Mouse (Mus musculus) adrenal gland (tissue): ENCODE results near the gene Rtraf.

ENCODE experiments used
- intact Hi-C: fragments of 180-260 bp; cut with DNase I; formaldehyde crosslinking; loops from one replicate; pipeline ENCODE4 v1.15.1; 2025
- long read RNA-seq, 2 experiments: library from polyadenylated mRNA; unstranded; transcript quantifications; one replicate each; pipeline ENCODE4 v2.0.0; 2020; ENCODE audit warnings: borderline replicate concordance in 1 of 2; ENCODE audit not compliant: insufficient replicate concordance in 1 of 2

The Rtraf gene
- long read RNA-seq, experiment 1, transcript Rtraf-201 (8 exons, 1,562 nt) = major isoform, 219 of 231 reads
- long read RNA-seq, experiment 1, partial matches to known transcripts = 5 of 231 reads
- long read RNA-seq, experiment 1, other reads (novel, unspliced or antisense) = 7 of 231 reads
- long read RNA-seq, experiment 2, transcript Rtraf-201 (8 exons, 1,562 nt) = major isoform, 258 of 271 reads
- long read RNA-seq, experiment 2, partial matches to known transcripts = 5 of 271 reads
- long read RNA-seq, experiment 2, other reads (novel, unspliced or antisense) = 8 of 271 reads

DNA sequence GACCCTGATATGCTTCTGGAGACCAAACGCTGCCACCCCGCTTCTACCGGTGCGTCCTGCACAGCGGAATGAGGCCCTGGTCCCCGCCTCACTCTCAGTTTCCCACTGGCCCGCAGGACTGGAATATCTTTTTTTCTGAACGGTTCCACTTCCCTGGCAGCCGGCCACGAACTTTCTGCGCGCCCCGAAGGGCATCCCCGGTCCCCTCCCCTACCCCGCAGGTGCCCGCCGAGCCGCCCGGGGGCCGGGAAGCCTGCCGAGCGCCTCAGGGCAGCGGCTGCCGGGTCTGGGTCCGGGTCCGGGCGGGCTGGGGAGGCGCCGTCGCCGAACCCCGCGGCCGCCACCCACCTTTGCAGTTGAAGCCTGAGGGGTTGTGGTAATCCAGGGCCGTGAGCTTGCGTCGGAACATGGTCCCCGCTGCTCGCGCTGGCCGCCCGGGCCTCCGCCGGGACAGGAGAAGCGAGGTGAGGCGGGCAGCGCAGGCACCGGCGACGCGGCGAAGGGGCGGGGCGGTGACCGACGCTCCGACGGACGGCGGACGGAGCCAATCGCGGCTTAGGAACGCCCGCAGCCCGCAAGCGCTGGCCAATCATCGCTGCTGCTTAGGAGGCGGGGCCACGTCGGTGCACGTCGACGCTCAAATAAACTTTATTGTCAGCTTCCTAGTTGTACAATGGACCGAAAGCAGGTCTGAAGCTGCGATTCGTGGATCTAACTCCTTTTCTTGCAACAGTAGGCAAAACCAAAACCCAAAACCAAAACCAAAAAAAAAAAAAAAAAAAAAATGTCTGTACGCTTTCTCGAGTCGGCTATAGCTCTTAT, at the start of gene Rtraf:
Gene Rtraf, minus strand, starts transcription at position 504 of the 822 bp plus-strand sequence.
- intact Hi-C loops = no loop called here

DNA sequence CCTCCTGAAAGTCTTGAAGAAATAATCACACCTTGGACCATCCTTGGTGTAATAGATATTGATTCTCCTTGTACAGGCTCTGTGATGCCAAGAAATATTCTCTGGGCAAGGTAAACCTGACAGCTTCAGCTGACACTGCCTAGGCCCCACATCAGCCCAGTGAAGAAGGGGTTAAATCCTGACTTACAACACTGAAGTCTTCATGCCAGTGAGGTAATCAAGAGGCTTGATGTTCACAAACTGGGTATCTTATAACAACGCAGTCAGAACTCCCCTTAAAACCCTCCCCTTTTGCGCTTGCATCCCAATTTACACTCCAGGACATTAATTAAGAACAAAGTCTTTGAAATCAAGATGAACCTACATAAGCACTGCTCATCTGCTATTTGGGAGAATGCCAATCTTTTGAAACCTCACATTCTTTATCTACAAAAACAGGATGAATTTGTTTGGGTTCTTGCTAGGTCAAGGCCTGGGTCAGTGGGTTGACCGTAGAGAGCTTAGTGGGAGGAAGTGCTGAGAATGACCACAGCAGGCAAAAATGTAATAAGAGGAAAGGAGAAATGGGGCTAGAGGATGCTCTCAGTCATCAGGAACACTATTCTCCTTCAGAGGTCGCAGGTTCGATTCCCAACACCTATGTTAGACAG, 43.8 kb upstream of the Rtraf start:
- intact Hi-C loops = loop anchor here (5.0 kb wide), 1 partner anchor 185 kb away; no protein-coding TSS in a partner anchor

DNA sequence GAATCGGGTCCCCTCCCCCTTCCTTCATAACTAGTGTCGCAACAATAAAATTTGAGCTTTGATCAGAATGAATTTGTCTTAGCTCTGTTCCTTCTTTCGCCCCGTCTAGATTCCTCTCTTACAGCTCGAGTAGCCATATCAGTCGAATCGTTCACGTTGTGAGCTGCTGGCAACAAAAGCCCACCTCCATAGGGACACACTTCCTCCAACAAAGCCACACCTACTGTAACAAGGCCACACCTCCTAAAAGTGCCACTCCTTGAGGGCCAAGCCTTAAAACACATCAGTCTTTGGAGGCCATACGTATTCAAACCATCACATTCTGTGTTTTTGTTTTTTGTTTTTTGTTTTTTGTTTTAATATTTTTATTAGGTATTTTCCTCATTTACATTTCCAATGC, 41.5 kb upstream of the Rtraf start:
- intact Hi-C loops = loop anchor here (5.0 kb wide), 1 partner anchor 187 kb away; no protein-coding TSS in a partner anchor

DNA sequence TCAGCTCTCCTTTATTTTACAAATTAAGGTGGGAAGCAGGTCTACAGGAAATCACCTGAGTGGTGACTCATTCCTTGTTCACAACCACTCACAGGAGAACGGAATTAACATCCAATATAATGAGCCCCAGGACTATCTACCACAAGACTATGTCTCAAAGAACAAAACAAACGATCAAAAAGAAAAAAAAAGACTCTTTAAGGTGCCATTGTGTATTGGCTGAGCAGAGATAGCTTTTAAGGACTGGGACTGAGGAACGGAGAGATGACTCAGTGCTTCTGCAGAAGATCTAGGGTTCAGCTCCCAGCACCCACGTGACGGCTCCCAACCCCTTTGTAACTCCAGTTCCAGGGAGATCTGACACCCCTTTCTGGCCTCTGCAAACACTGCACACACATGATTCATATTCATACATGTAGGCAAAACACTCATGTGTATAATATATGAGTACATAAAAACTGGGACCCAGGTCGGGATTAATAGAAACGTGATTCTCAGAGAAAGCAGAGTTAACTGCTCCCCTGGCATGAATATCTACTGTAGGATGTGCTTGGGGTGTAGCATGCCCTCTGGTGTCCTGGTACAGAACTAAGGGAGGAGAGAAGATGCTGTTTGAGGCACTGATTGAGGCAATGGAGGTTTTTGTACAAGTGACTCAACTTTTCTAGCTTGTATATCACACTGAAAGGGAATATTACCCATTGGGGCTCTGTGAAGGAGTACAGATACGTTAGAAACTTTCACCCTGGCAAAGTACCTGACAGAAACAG, 37.9 kb upstream of the Rtraf start:
- intact Hi-C loops = no loop called here

DNA sequence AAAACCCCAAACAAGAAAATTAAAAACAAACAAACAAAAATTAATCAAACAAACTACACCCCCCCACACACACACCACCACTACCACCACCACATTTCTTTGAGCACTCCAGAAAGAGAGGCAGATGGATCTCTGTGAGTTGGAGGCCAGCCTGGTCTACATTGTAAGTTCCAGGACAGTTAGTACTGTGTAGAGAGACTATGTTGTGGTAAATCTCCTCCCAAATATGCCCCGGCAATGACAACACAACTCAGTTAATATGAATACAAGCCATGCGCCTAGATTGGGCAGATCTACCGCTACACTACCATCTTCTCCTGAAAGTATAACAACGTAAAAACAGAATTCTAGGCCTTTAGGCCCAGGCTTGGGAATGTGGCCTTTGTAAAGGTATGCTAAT, 36.7 kb upstream of the Rtraf start:
- intact Hi-C loops = no loop called here

DNA sequence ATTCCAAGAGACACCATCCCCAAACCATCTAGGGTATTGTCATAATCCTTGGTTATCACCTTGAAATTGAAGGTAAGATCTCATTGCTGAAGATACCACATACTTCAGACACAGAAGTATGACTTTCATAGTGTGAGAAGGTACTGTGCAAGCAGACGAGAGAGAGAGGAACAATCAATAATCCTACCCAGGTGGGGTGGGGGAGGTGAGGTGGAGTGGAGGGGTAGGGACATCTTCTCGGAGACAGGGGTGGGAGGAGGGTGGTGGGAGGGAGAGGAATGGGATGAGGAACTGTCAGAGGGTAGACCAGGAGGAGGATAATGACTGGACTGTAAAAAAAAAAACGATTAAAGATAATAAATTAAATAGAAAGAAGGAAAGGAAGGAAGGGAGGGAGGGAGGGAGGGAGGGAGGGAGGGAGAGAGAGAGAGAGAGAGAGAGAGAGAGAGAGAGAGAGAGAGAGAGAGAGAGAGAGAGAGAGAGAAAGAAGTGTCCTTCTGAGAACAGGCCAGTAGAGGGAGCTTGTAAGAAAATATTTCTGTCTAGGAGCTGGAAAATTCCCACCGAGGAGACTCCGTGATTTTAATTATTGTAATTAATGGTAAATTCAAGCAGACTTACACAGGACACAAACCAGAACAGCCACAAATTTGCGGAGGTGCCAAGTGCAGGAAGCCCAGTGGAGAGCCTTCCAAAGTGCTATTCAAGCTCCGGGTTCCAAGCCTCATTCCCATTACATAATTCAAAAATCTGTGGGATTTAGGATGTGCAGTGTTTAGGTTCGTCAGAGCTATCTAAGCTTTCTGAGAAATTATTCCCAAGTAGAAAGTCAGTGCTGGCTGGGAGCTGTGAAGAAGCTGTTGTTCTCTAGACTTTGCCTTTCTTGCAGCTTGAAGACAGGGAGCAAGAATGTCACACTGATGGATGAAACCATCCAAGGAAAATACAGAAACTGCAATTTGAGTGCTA, 35.5 kb upstream of the Rtraf start:
- intact Hi-C loops = loop anchor here (5.0 kb wide), 1 partner anchor 208 kb away; no protein-coding TSS in a partner anchor

DNA sequence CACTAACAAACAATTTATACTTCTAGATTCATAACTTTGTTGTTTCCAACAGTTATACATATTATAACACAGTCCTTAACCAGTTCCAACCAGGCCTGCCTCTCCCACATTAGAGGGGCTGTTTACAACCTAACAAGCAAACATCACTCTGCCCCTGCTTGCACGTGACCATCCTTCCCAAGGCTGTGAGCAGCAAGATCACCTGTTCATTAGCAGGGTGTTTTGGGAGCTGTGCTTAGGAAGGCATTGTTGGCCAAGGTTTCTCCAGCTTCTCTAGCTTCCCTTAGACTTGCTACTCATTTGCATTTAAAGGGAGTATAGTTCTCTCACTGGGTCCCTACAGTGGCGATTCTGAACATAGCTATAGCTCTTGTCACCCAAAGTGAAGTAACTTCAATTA, 34.7 kb upstream of the Rtraf start:
- intact Hi-C loops = loop anchor here (5.0 kb wide), 1 partner anchor 209 kb away; no protein-coding TSS in a partner anchor

- intact Hi-C loops = no loop called here
Observed at GRCm38 (mm10) chr14:19853471-19853870, 29.8 kb upstream of the Rtraf start.

DNA sequence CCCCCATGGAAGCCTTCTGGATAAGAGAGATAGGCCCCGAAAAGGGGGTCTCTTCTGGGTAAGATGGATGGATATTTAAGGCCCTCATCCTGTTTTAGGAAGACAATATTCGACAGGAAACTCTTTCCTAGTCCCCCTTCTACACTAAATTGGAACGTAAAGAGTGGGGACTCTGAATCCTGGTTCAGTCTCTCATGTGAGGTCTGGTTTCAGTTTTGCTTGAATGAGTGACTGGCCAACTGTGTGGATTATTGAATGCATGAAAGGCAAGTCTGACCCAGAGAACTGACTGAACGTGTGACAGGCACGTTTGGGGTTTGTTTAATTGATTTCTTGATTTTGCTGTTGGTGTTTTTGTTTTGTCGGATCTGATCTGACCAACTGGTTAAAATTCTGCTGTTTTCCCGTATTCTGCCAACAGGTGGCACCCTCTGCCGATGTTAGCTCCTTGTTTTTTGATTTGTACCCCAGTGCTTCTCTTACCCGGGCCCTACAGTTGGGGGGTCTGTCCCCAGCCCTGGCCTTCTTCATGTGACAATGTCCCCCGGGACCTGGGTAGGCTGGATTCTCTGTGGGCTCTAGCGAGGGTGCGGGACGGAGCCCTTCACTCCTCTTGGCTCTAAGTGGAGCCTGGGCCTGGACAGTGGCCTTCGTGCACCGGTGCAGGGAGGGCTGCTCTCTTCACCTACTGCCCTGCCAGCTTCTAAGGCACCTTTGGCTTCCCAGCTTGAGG, 16.1 kb upstream of the Rtraf start:
- intact Hi-C loops = loop anchor here (2.0 to 10.0 kb wide), 2 partner anchors 227 to 425 kb away; partner anchors contain the start of gene Kcnk16

- intact Hi-C loops = loop anchor here (10.0 kb wide), 1 partner anchor 429 kb away; the partner anchor contains the start of gene Kcnk16
Observed at GRCm38 (mm10) chr14:19836289-19836688, 12.7 kb upstream of the Rtraf start.

DNA sequence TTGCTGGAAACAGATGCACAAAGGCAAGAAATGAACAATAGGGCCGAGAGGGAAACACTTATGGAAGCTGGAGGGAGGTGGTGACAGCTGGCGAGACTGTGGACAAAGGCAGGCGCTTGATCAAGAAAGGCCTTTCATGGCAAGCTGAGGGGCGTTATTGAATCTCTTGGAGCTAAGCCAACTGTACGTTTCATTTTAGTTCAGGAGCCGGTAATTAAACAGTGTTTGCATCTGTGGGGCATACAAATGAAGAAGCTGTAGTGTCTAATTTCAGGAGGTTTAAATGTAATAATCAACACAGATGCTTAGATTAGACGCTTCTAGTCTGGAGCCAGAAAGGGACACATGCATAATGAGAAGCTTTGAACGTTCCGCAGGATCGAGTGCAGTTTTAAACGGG, 1.9 kb upstream of the Rtraf start:
- intact Hi-C loops = no loop called here

DNA sequence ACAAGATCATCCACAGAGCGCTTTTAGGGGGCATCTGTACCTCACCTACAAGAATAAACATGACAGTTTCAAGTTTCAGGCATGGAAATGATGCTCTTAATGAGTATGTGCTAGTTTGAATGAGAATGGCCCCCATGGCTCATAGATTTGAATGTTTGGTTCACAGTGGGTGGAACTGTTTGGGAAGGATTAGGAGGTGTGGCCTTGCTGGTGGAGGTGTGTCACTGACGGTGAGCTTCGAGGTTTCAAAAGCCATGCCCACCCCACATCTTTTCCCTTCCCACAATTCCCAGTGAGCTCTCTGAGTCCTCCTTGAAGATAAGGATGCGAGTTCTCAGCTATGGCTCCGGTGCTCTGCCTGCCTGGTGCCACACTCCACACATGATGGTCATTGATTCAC, 1.9 kb downstream of the Rtraf start:
- intact Hi-C loops = no loop called here

DNA sequence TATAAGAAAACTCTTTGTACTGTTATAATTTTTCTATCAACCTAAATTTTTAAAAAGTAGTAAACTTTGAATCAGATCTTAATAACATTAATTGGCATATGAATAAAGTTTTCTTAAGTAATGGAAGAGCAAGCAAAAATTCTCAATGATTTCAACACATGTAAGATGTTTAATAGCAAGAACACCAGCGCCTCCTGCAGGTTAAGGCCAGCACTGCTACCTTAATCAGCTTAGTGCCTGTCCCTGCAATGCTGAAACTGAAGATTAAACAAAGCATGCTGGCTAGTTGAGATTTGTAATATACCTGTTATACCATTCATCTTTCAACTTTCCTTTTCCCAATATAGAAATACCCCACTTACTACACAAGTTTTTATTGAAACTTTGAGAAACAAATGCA, 5.7 kb downstream of the Rtraf start:
- intact Hi-C loops = loop anchor here (1.0 to 10.0 kb wide), 2 partner anchors 63 to 112 kb away; partner anchors contain the start of gene Nid2

- intact Hi-C loops = loop anchor here (10.0 kb wide), 1 partner anchor 58 kb away; the partner anchor contains the start of gene Nid2
Observed at GRCm38 (mm10) chr14:19813061-19813460, 10.6 kb downstream of the Rtraf start.

DNA sequence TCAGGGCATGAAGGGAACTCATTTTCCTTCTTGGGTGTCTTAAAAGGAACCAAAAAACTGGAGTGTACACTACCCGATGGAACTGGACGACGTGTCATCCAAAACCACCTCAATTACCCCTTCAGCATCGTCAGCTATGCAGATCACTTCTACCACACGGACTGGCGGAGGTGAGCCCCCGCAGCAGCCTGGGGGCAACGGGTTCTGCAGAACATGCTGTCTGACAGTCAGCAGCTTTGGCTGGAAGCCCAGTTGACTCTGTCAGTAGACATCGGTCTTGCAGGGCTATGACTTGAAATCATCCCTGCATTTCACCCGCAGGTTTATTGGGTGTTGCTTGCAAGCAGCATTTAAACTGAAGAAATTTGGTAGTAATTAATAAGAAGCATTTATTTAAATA, 13.7 kb downstream of the Rtraf start:
- intact Hi-C loops = loop anchor here (2.0 to 10.0 kb wide), 2 partner anchors 55 to 99 kb away; partner anchors contain the start of gene Nid2

DNA sequence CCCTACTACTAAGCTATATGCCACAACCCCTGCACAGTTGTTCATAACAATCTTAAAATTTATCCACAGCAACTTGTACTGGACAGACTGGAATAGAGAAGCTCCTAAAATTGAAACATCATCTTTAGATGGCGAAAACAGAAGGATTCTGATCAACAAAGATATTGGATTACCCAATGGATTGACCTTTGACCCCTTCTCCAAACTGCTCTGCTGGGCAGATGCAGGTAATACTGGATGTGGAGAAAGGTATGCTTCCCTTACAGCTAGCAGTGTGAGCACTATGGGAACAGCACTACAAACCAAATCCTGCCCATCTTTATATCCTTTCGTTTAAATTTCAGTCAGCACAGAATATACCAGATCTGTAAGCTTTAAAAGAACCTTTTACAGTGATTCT, 15.8 kb downstream of the Rtraf start:
- intact Hi-C loops = no loop called here

GRCm38 (mm10) chr14:19807339-19807738, 16.3 kb downstream of the Rtraf start:
- intact Hi-C loops = no loop called here

- intact Hi-C loops = no loop called here
Observed at GRCm38 (mm10) chr14:19803623-19804022, 20.0 kb downstream of the Rtraf start.

DNA sequence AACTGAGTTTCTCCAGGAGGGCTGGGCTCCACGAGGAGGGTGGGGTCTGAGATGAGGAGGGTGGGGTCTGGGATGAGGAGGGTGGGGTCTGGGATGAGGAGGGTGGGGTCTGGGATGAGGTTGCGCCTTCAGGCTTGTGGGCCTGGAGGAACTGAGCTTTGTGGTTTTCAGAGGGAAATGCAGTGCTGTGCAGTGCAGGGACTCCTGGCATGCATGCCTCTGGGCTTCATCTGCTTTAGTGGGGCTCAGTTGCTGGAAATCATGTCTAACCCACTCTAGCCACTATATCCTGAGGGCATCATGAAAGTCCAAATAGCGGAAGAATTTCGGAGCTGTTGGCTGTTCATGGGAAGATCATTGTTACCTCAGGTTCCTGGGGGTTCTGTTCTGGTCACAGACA, 20.4 kb downstream of the Rtraf start:
- intact Hi-C loops = no loop called here
